Mouse (Mus musculus) urinary bladder, postnatal 14 days (tissue): ENCODE data around the gene Mapt.
"Not testable (repeated sequence)": the region's sequence is repeated elsewhere in the genome, so short reads cannot be mapped to it uniquely, and the experiment has no call there.

Experiments used
- DNase-seq: peaks from one replicate; pipeline ENCODE4 v3.0.0; 2021; ENCODE audit warnings: low spot score

Gene Mapt

DNA sequence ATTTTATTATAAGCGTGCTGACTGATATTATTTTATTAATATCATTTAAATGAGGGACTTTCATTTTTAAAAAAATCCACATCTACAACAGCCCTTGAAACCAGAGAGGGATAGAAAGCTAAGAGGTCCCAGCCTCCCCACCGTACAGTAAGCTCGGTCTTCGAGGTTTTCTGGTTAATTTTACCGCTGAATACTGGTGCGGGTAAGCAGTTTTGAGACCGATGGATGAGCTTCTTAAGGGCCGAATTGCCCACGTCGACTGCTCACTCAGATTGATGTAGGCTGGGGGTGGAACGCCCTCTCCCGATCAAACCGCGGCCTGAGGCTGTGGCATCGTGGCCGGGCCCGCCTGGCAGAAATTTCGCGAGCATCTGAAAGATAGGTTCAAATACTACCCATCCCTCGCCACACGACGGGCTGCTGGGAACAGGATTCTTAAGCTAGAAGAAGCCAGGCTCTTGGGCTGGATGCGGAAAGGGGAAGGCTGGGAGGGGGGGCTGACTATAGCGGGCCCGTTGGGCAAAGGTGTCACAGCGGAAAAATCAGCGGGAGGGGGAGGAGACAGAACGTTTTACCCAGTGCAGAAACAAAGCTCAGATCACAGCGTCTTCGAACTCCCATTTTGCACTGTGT lies 2.5 kb downstream of the Mapt start:
- no peak for DNase-seq

DNA sequence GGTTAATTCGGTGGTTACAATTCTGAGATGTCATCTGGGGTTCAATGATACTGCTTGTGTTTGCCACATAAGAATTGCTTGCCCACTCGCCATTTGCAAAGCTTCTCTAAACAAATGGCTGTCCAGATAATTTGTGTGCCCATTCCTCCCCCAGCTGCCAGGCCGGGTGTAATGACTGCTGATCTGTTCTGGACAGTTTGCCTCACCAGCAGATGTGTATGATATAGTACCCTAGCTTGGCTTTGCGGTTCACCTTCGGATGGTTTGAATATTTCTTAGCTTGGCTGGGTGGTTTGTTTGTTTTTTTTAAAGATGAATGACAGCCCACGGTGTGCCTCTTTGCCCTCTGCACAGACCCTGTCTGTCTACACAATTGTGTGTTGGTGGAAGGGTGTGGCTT lies 3.5 kb downstream of the Mapt start:
- DNase-seq: no peak

DNA sequence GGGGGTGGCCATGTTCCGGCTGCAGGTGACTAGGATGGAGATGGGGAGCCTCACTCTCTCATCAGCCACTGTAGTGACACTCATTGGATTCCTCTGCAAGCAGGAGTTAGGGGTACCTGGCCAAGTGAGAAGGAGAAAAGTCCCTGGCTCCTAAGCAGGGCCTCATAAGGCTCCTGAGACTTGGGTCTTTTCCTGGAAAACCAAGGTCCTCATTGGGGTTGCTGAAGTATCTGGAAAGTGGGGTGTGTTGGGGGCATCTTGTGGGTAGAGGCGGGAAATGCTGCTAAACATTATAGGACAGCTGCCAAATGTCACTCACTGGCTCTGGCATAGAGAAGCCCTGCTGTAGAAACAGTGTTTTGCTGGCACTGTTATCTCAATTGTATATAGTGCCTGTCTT lies 4.7 kb downstream of the Mapt start:
- no peak for DNase-seq

DNA sequence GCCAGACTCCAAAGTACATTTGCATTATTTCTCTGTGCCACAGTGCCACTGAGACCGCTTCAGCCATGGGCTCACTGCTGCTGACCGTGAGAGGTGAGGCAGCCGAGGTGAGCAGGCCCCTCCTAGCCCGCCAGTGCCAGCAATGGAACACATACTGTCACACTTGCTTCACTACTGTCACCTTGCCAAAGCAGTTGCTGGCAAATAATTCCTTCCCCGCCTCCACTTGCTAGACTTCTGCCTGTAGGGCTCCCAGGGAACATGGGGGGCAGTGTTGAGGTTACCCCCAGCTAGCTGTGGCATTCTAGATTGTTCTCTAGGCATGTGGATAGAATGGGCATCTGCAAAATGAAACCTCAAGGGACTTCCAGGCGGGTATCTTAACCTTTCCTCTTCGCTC lies 6.0 kb downstream of the Mapt start:
- DNase-seq: no peak

DNA sequence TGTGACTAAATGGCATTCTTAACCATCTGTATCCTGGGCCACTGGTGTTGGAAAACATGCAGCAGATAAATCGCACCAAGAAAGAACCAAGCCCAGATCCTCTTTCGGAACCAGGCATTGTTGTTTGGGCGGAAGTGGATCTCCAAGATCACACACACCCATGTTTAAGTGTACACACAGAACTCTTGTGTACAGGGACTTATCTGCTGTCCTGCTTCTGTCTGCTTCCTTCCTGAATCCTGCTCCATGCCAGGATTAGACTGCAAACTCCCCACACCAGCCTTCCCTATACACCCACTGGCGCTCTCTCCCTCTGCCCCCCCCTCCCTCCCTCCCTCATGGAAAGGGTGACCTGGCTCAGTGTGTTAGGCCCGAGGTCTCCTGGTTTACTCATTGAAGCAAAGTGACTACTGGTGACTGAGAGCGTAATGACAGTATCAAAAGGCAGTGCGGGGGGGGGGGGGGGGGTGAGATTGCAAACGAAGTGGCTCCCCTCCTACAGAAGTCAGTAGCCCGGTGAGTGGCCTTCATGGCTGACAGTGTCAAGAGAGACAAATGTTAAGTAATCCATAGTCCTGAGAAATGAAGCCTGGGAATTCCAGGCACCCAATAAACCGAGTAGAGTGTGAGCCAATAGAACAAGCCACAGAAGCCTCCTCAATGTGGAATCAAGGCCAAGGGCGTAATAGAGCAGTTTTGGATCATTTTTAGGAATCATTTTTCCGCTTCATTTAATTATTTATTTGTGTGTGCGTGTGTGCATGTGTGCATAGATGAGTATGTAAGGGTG lies 7.0 kb downstream of the Mapt start:
- no peak for DNase-seq

DNA sequence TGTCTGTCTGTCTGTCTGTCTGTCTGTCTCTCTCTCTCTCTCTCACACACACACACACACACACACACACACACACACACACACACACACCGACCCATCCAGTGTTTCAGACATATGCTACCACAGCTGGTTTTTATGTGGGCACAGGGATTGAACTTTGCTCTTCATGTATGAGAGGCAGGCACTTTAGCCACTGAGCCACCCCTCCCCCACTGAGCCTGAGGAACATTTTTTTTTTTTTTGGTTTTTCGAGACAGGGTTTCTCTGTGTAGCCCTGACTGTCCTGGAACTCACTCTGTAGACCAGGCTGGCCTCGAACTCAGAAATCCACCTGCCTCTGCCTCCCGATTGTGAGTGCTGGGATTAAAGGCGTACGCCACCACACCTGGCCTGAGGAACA lies 14.3 kb downstream of the Mapt start:
- DNase-seq: not testable (repeated sequence)

DNA sequence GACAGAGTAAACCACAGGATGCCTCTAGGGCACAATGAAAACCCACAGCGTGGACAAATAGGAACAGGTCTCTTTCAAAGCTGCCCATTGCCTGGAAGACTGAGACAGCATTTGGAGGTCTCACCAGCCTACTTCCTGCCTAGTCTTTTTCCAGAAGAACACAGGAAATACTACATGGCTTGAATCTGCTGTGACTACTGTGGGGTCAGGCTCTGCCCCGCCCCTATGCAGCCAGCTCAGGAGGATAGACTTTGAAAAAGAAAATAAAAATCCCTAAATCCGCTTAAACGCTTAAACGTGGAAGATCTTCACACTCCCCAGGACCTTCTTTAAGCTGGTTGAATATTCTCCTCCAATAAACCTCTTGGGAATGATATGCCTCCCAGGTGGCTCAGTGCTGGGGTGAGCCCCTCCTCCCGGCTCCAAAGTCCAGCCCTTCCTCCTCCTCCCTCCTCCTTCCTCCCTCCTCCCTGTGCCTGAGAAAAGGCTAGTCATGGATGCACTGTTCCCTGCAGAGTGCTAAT lies 15.0 kb downstream of the Mapt start:
- no peak for DNase-seq

DNA sequence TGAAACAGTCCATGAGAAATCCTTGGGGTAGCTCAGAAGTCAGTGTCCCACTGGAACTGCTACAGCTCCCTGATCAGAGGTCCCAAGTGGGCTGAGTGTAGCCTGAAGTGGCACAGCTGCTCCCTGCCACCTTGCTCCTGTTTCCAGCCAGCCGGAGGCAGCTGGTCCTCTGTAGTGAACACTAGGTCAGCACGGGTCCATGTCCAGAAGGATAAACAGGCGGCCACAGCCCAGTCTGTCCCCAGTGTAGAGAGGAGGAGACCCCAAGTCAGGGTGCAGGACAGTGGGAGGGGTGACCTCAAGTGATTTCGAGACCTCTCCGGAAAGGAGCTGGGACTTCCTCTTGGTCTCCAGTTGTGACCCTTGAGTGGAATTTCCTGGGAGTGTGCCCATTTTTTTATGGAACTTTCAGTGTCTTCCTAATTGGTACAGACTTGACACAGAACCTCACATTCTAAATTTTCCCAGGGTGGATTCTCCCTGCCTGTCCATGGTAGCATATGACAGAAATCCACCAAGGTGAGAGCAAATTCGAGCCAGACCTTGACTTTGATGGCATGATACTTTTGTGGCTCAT lies 16.0 kb downstream of the Mapt start:
- DNase-seq: no peak

DNA sequence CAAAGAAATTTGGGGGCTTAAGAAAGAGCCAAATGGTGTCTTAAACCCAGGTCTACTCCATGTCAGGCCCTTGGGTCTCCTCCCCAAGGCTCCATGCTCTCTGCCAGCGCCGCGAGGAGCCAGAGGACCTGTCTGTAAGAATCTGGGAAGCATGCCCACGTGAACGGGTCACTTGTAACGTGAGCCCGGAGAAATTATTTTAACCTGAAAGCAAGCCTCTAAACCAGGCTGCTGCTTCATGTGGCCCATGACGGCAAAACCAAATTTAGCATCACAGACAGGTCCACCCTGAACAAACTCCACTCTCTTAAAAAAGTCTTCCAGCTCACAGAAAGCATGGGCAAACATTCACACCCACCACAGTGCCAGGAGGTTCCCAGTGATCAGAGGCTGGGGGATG lies 18.2 kb downstream of the Mapt start:
- DNase-seq: no peak

DNA sequence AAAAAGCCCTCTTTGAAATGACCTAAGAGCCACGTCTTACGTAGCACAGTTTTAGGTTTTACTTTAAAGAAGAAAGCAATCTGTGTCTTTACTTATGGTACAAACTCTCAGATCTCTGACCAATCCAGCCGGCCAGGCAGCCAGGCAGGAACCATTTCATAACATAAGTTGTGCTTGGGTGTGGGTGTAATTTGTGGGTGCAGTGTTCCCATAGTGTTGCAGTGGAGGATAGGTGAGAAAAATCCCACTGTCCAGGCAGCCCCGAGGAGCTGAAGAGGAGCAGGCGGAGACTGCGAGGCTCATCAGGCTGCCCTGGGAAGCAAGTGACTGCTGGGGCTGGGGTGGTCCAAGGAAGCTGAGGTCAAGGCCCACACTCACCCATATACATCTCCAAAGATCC lies 19.9 kb downstream of the Mapt start:
- DNase-seq: no peak

DNA sequence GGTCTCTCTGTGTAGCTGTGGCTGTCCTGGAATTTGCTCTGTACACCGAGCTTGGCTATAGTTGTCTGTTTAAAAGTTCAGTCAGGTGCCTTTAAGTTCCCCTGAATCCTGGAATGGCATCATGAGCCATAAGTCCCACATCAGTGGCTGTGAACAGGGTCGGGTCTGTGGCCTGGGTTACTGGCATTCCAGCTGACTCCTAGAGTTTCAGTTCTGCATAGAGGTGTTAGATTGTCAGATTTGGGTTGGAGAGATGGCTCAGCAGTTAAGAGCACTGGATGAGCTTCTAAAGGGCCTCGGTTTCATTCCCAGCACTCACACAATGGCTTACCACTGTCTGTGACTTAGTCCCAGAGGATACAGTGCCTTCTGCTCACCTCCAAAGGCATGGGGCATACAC lies 20.9 kb downstream of the Mapt start:
- DNase-seq: no peak

DNA sequence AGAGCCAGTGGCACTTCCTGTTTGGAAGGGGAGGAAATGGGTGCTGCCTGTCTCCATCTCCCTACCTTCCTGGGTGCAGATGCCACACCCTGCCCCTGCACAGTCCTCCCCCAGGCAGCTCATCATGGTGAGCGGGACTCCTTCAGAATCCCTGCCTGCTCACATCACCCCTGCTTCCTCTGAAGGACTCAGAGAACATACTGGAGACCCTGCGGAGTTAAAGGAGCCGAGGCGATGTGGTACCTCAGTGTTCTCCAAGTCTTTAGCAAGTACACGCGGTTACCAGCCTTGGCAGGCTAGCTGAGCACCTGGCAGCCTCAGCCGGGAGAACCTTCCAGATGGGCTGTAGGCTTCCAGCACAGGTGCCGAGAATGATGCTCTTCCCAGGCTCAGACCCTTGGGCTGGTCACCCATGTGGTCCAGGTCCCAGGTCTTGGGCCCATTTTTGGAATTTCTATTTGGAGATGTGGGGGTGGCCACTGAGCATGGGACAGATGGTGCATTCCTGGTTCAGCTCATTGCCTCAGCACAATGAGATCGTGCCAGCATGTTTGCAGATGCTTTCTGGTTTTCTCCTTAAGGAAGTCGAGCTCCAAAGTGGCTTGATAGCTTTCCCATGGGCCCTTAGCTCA lies 23.3 kb downstream of the Mapt start:
- no peak for DNase-seq

DNA sequence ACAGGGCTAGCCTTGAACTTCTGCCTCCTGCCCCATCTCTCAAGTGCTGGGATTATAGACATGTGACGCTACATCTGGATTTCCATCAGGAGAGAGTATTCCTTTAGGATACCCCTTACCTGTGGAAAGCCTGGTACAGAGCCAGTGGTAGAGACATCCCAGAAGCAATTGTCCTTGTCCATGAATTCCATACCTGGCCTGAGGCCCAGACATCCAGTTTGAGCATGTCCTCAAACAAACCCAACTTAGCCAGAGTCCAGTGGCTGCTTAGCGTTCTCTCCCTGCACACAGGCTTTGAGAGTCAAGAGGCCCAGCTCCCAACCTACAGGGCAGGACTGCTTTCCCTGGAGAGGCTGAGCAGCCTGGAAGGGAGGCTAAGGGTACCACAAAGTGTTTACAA lies 25.0 kb downstream of the Mapt start:
- no peak for DNase-seq

DNA sequence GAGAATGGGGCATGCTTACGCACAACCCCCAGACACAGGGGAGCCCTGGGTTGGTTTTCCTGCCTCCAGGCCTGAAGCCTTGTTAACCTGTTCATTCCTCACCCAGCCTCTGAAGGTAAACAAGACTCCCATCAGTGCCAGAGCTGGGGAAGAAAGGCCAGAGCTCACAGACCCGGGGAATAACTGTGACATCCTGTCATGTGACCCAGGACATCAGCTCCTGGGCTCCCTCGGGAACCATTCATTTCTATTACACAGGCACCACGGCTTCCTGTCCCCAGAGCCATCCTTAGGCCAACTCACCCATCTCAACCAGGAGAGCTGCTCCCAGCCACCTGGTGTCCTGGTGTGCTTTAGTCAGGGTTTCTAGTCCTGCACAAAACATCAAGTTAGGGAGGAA lies 27.8 kb downstream of the Mapt start:
- DNase-seq: no peak

DNA sequence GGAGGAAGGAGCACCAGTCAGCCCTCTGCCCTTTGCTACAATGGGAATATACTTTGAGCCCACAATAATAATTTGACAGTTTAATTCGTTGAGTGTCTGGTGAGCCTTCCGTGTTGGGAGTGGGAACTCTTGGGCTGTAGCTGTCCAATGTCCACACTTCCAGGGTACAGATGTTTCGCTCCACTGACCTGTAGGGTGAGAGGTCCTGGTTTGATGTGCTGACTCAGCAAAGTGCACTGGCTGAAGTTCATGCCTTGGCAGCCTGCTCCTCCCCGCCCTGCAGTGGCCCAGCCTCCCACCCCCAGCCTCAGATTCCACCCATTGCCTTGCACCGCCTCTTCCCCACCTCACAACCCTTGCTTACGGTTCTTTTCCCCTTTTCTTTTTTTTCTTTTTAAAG lies 33.5 kb downstream of the Mapt start:
- DNase-seq: no peak

DNA sequence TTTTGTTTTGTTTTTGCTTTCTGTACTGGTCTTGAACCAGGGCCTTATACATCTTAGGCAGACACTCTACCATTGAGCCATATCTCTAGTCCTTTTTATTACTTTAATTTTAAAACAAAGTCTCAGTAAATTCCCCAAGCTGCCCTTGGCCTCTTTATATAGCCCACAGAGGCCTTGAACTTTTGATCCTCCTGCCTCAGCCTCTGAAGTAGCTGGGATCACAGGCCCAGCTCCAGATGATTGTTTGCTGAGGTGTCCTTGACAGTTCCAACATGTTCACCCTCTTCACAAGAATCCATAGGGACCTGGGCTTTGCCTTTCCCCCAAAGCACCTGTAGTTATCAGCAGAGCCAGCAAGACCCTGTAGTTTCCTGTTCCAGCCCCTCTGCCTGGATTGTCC lies 34.5 kb downstream of the Mapt start:
- DNase-seq: no peak

DNA sequence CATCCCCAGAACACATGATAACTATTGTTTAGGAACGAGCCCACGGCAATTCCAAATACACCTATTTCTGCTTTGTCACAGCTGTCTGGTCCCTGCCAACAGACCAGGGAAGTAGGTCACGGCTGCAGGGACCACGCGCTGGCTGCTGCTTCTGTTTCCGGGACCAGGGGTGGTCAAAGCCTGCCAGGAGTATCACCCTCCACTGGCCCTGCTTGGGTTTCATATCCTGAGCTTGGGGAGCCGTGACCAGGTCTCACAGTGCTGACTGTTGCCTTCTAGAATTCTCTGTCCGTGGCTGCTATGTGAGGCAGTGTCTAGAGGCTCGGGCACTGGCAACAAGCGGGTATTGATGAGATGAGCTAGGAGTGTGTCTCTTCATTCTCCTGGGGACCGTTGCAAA lies 36.2 kb downstream of the Mapt start:
- DNase-seq: no peak

DNA sequence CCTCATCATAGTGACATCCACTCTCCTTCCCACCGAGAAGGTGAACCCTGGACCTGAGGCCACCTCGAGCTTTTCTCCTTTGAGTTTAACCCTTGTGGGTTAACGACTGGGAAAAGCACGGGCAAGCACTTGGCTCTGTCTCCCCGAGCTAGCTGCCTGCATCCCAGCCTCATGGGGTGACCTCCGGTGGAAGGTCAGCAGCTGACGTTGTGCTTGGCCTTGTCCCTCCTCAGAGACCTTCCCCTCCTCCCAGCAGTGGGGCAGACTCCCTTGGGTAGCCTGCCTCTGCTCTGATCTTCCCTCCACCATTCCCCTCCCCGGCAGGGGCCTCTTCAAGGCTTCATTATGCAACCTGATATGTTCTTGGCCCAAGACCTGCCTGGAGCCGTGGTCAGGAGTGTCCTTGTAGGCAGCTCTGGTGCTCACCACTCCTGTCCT lies 38.2 kb downstream of the Mapt start:
- no peak for DNase-seq

DNA sequence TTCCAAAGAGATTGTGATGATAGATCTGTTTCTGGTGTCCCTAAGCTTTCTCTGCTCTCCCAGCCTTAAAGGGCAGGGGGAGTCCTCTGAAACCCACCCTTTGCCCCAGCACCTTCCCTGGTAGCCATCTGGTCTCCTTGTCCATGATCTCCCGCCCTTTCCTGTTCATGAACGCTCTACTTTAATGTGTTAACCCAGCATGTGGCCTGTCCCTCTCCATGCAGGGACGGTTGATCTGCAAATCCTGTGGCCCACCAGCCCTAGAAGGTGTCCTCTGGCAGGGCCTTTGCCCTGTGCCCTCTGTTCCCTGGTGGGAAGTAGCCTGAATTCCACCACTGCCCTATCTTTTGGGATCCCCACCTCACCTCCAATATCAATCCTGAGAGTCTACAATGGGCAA lies 39.3 kb downstream of the Mapt start:
- DNase-seq: no peak

DNA sequence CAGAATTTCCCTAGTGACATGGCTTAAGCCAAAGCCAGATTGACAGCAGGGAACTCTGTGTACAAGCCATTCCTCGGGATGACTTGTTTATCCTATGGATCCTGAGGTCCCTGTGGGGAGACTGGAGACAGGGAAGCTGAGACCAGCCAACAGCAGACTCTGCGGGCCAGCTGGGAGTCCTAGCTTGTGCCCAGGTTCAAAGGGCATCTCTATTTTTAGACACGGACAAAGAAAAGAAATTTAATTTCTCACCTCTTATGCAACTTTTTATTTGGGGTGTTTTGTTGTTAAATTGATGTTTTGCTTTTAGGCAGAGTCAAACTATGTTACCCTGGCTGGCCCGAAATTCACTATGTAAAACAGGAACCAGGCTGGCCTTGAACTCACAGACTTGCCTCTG lies 39.7 kb downstream of the Mapt start:
- DNase-seq: no peak

DNA sequence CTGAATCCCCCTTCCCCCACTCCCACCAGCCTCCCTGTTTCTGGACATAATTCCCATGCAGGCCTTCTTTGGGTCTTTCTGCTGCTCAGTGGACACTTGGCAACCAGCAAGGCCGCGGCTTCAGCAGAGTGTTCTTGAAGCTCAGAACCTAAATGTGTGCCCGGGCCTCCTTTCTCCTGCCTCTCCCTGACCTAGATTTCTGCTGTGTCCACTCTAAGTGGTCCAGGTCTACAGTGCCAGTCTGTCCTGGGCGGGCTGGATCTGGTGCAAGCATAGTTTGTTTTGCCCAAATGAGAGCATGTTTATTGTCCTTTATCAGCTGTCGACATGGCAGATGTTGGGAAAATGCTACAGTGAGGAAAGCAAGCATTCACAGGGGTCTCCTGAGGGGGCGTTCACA lies 40.7 kb downstream of the Mapt start:
- no peak for DNase-seq

DNA sequence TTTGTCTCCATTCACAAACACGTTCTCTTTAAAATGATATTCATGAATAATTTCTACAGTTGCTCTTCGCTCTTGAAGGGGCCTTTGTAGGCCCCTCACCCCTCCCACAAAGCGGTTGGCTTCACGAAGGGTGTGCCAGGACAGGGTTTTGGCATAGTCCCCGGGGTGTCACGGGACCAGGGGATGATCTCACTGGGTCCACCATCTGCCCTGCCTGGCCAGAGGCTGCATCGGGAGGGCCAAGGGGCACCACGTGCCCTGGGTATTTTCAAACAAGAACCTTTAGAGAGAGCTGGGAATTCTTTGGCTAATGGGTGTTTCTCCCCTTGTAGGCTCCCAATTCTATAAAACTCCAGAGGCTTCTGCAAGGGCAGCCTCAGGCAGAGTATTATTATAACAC lies 41.2 kb downstream of the Mapt start:
- no peak for DNase-seq

DNA sequence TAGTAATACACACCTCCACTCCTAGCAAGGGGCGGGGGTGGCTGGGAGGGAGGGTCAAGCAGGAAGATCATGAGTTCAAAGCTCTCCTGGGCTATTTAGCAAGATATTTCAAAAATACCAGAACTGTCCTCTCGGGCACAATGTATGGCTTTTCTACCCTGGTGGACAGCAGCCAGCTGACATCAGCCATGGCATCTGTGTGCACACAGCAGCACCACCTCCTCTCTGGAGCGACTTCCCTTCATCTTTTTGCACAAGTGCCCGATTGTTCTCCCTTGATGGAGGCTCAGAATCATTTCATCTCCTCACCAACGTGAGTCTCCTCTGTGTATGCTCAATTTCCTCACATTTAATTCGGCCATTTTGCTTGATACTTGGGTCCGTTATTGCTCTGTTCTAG lies 44.6 kb downstream of the Mapt start:
- DNase-seq: no peak
